Mouse (Mus musculus): ENCODE measurements around the gene Sirt5. TPM values are rescaled to one million over a fixed set of nuclear protein-coding genes. Genes with fewer than 3 reads are reported as not detected.

Gene Sirt5
- polyA plus RNA-seq, 1 experiment from 2014 or later: 20.4 TPM

DNA sequence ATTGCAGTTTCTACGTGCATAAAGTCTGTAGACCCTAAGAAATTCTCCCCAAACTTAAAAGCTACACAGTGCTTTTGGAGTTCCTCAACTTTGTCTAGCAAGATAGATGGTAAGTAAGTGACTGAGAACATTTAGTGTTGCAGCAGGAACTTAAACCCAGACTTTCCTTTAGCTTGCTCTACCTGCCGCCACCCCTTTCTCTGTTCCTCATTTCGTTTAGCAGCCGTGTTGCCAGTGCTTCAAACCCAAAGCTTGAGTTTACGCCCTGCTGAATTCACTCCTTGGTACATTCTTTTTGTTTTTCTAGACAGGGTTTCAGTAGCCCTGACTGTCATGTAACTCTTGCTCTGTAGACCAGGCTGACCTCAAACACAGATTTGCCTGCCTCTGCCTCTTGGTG lies 34.3 kb downstream of the Sirt5 start:
- H3K4me2 ChIP-seq (ENCODE audit: low read depth, low read length): peak overlapping the region; percentile 75
- no peaks in the 10 kb centered on the region for H3K9me3 ChIP-seq (ENCODE audit: control insufficient read depth, low read length)
- peak overlapping the region; percentile 90; the same call in 1 of the 2 replicates for H3K4me3 ChIP-seq (ENCODE audit: low read length)
- no peak overlapping the region for H3K27ac ChIP-seq (ENCODE audit: low read length)
- 80% methylated on average over 5 of the region's 5 CpGs for WGBS
- no peaks in the 10 kb centered on the region for H3K27me3 ChIP-seq (replicated peaks; ENCODE audit: control insufficient read depth, insufficient read depth, low read length)
- no peak overlapping the region; the same call in 1 of the 2 replicates for H3K9ac ChIP-seq (ENCODE audit: low read depth, low read length)
- ATAC-seq: no peak
- H3K4me1 ChIP-seq (ENCODE audit: control insufficient read depth, insufficient read depth, low read length): peaks cover 5% of the 10 kb centered on the region; the same call in 1 of the 2 replicates
- peaks cover 10% of the 10 kb centered on the region for H3K36me3 ChIP-seq (ENCODE audit: control insufficient read depth, insufficient read depth, low read length)

DNA sequence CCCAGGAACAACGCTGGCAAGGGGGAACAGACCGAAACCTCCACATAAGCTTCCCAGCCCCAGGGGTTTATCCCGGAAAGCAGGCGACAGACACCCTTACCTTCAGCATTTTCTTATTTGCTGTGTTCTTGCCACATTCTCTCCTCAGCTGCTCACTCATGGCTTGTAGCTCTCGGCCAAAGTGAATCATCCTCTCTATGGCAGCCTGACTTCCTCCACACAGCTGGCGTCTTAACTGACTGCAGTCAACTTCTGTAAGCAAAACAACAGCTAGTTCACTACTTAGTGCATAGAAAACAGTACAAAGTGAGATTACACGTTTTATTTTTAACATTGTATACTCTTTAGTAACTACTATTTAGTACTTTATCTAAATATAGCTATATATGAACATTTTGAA lies 47.0 kb downstream of the Sirt5 start:
- Histone ChIP-seq H3K9me3 (ENCODE audit: control insufficient read depth, low read length) (no peaks in the 10 kb centered on the region), H3K9ac (ENCODE audit: low read depth, low read length) (no peak overlapping the region), H3K27ac (ENCODE audit: low read length) (no peak overlapping the region), H3K4me2 (ENCODE audit: low read depth, low read length) (no peak overlapping the region), H3K27me3 (replicated peaks; ENCODE audit: control insufficient read depth, insufficient read depth, low read length) (no peaks in the 10 kb centered on the region), H3K36me3 (ENCODE audit: control insufficient read depth, insufficient read depth, low read length) (peaks cover 7% of the 10 kb centered on the region; the same call in 1 of the 2 replicates), H3K4me3 (ENCODE audit: low read length) (no peak overlapping the region), H3K4me1 (ENCODE audit: control insufficient read depth, insufficient read depth, low read length) (no peaks in the 10 kb centered on the region)
- no peak for ATAC-seq
- WGBS: 88% methylated on average over 7 of the region's 7 CpGs

DNA sequence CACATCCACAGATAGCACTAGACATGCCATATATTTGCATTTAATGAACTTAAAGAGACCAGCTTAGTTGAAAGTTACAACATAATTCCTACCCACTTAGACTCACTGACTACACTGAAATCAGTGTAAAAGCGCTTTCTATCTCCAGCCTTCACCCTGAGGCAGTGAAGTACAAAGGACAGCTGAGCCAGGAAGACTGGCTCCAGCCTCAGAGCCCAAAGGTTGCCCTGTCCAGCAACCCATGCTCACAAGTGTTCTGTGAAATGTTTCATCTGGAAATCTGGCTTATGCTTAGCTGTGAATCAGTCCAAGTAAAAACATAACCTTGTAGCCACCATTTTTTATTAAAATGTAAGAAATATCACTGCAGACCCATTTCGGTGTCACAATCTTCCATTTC lies 48.3 kb downstream of the Sirt5 start:
- no peaks in the 10 kb centered on the region for H3K27me3 ChIP-seq (replicated peaks; ENCODE audit: control insufficient read depth, insufficient read depth, low read length)
- peaks cover 10% of the 10 kb centered on the region; the same call in 1 of the 2 replicates for H3K36me3 ChIP-seq (ENCODE audit: control insufficient read depth, insufficient read depth, low read length)
- WGBS: 96% methylated on average over 2 of the region's 2 CpGs
- no peak overlapping the region for H3K4me3 ChIP-seq (ENCODE audit: low read length)
- no peak overlapping the region for H3K27ac ChIP-seq (ENCODE audit: low read length)
- no peaks in the 10 kb centered on the region for H3K4me1 ChIP-seq (ENCODE audit: control insufficient read depth, insufficient read depth, low read length)
- no peak for ATAC-seq
- H3K9me3 ChIP-seq (ENCODE audit: control insufficient read depth, low read length): no peaks in the 10 kb centered on the region
- H3K4me2 ChIP-seq (ENCODE audit: low read depth, low read length): no peak overlapping the region
- no peak overlapping the region for H3K9ac ChIP-seq (ENCODE audit: low read depth, low read length)

DNA sequence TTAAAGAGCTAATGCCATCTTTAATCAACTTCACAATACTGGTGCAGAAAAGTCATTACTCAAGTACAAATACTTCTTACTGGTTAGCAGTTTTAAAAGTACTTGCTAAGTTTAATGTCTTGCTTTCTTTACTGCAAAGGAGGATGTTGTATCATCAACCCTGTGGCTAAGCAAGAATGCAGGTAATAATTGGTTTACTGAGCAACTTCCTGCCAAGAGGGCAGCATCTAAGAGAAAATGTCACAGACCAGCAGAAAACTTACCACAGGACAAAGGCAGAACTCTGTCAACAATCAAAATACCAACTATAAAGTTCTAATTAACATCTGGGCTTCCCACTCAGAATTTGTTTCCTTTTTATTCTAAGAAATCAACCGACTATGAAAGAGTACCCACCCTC lies 50.0 kb downstream of the Sirt5 start:
- no peak overlapping the region for H3K4me2 ChIP-seq (ENCODE audit: low read depth, low read length)
- ATAC-seq: no peak
- no peak overlapping the region for H3K4me3 ChIP-seq (ENCODE audit: low read length)
- no peaks in the 10 kb centered on the region for H3K9me3 ChIP-seq (ENCODE audit: control insufficient read depth, low read length)
- H3K9ac ChIP-seq (ENCODE audit: low read depth, low read length): no peak overlapping the region
- H3K4me1 ChIP-seq (ENCODE audit: control insufficient read depth, insufficient read depth, low read length): no peaks in the 10 kb centered on the region
- no peak overlapping the region for H3K27ac ChIP-seq (ENCODE audit: low read length)
- H3K36me3 ChIP-seq (ENCODE audit: control insufficient read depth, insufficient read depth, low read length): peaks cover 10% of the 10 kb centered on the region
- H3K27me3 ChIP-seq (replicated peaks; ENCODE audit: control insufficient read depth, insufficient read depth, low read length): no peaks in the 10 kb centered on the region
- 85% methylated on average over 1 of the region's 1 CpGs for WGBS

DNA sequence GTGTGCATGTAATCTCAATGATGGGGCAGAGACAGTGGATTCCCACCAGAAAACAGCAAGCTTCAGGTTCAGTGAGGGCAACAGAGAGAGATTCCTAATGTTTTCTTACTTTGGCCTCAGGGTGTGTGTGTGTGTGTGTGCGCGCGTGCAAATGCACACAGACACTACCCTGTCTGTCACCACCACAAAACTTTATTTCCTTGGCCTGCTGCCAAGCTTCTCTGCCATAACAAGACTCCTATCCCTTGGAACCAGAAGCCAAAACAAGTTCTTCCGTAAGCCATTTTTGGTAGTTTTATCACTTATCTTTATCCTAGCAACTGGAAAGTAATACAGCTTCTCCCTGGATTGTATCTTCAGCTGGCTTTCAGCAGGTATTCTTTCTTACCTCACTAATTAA lies 63.1 kb downstream of the Sirt5 start:
- Histone ChIP-seq H3K4me3 (ENCODE audit: low read length) (no peak overlapping the region), H3K9me3 (ENCODE audit: control insufficient read depth, low read length) (no peaks in the 10 kb centered on the region), H3K4me2 (ENCODE audit: low read depth, low read length) (no peak overlapping the region), H3K27me3 (replicated peaks; ENCODE audit: control insufficient read depth, insufficient read depth, low read length) (no peaks in the 10 kb centered on the region), H3K4me1 (ENCODE audit: control insufficient read depth, insufficient read depth, low read length) (no peaks in the 10 kb centered on the region), H3K36me3 (ENCODE audit: control insufficient read depth, insufficient read depth, low read length) (no peaks in the 10 kb centered on the region), H3K27ac (ENCODE audit: low read length) (no peak overlapping the region), H3K9ac (ENCODE audit: low read depth, low read length) (no peak overlapping the region)
- WGBS: 86% methylated on average over 4 of the region's 4 CpGs
- no peak for ATAC-seq

GRCm38 (mm10) chr13:43433395-43433794 lies 68.1 kb downstream of the Sirt5 start:
- Histone ChIP-seq H3K27me3 (replicated peaks; ENCODE audit: control insufficient read depth, insufficient read depth, low read length) (no peaks in the 10 kb centered on the region), H3K4me3 (ENCODE audit: low read length) (no peak overlapping the region), H3K27ac (ENCODE audit: low read length) (no peak overlapping the region), H3K36me3 (ENCODE audit: control insufficient read depth, insufficient read depth, low read length) (no peaks in the 10 kb centered on the region), H3K9me3 (ENCODE audit: control insufficient read depth, low read length) (no peaks in the 10 kb centered on the region), H3K4me1 (ENCODE audit: control insufficient read depth, insufficient read depth, low read length) (no peaks in the 10 kb centered on the region), H3K9ac (ENCODE audit: low read depth, low read length) (no peak overlapping the region), H3K4me2 (ENCODE audit: low read depth, low read length) (no peak overlapping the region)
- WGBS: 82% methylated on average over 2 of the region's 2 CpGs
- ATAC-seq: no peak

GRCm38 (mm10) chr13:43440376-43440775 lies 75.1 kb downstream of the Sirt5 start:
- H3K27me3 ChIP-seq (replicated peaks; ENCODE audit: control insufficient read depth, insufficient read depth, low read length): no peaks in the 10 kb centered on the region
- H3K36me3 ChIP-seq (ENCODE audit: control insufficient read depth, insufficient read depth, low read length): no peaks in the 10 kb centered on the region
- WGBS: 88% methylated on average over 1 of the region's 1 CpGs

DNA sequence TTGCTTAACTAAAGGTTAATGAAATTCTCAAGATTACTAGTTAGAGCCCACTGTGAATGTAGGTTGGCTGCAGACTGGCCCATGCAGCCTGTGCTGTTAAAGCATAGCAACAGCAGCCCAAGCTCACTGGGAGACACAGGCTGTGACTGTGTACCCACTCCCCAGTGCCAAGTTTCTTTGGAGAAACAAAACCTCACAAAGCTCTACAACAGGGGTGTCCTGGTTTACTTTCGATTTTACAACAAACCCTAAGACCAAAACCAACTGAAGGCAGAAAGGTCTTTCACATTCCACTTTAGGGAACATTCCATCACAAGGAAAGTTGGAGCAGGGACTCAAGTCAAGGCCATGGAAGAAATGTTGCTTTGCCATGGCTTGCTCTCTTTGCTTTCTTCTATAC lies 77.3 kb downstream of the Sirt5 start:
- Histone ChIP-seq H3K27ac (ENCODE audit: low read length) (no peak overlapping the region), H3K27me3 (replicated peaks; ENCODE audit: control insufficient read depth, insufficient read depth, low read length) (no peaks in the 10 kb centered on the region), H3K9me3 (ENCODE audit: control insufficient read depth, low read length) (no peaks in the 10 kb centered on the region), H3K4me3 (ENCODE audit: low read length) (no peak overlapping the region), H3K4me2 (ENCODE audit: low read depth, low read length) (no peak overlapping the region), H3K9ac (ENCODE audit: low read depth, low read length) (no peak overlapping the region), H3K4me1 (ENCODE audit: control insufficient read depth, insufficient read depth, low read length) (peaks cover 2% of the 10 kb centered on the region; the same call in 1 of the 2 replicates), H3K36me3 (ENCODE audit: control insufficient read depth, insufficient read depth, low read length) (no peaks in the 10 kb centered on the region)
- WGBS: 87% methylated on average over 1 of the region's 1 CpGs
- no peak for ATAC-seq

More at GRCm38 (mm10) chr13:43440376-43440775, 75.1 kb downstream of the Sirt5 start:
- ATAC-seq: no peak
- no peak overlapping the region for H3K9ac ChIP-seq (ENCODE audit: low read depth, low read length)
- no peak overlapping the region for H3K4me3 ChIP-seq (ENCODE audit: low read length)
- H3K27ac ChIP-seq (ENCODE audit: low read length): no peak overlapping the region
- H3K9me3 ChIP-seq (ENCODE audit: control insufficient read depth, low read length): no peaks in the 10 kb centered on the region
- no peak overlapping the region for H3K4me2 ChIP-seq (ENCODE audit: low read depth, low read length)
- no peaks in the 10 kb centered on the region for H3K4me1 ChIP-seq (ENCODE audit: control insufficient read depth, insufficient read depth, low read length)

DNA sequence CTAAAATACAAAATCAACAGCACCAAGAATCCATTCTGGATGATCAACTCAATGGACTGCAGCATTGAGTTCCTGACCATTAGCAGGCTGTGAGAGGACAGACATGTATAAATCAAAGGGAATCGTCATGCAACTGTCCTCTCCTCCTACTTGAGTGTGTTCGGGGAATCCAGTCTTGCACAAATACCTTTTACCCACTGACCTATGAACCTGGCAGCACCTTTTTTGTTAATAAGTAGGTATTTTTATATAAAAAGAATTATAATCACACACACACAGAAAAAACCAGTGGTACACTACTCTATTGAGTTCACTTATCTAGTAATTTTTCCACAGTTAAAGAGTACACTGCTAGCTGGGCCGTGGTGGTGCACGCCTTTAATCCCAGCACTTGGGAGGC lies 78.4 kb downstream of the Sirt5 start:
- H3K27me3 ChIP-seq (replicated peaks; ENCODE audit: control insufficient read depth, insufficient read depth, low read length): no peaks in the 10 kb centered on the region
- H3K9me3 ChIP-seq (ENCODE audit: control insufficient read depth, low read length): no peaks in the 10 kb centered on the region
- no peaks in the 10 kb centered on the region for H3K36me3 ChIP-seq (ENCODE audit: control insufficient read depth, insufficient read depth, low read length)
- no peak overlapping the region for H3K9ac ChIP-seq (ENCODE audit: low read depth, low read length)
- peaks cover 2% of the 10 kb centered on the region; the same call in 1 of the 2 replicates for H3K4me1 ChIP-seq (ENCODE audit: control insufficient read depth, insufficient read depth, low read length)
- 93% methylated on average over 4 of the region's 4 CpGs for WGBS
- no peak overlapping the region for H3K27ac ChIP-seq (ENCODE audit: low read length)
- no peak overlapping the region for H3K4me2 ChIP-seq (ENCODE audit: low read depth, low read length)
- ATAC-seq: no peak
- no peak overlapping the region for H3K4me3 ChIP-seq (ENCODE audit: low read length)

GRCm38 (mm10) chr13:43444717-43445116 lies 79.4 kb downstream of the Sirt5 start:
- H3K4me3 ChIP-seq (ENCODE audit: low read length): no peak overlapping the region
- 98% methylated on average over 3 of the region's 3 CpGs for WGBS
- no peak for ATAC-seq

More at GRCm38 (mm10) chr13:43444717-43445116, 79.4 kb downstream of the Sirt5 start:
- H3K27me3 ChIP-seq (replicated peaks; ENCODE audit: control insufficient read depth, insufficient read depth, low read length): no peaks in the 10 kb centered on the region
- H3K27ac ChIP-seq (ENCODE audit: low read length): no peak overlapping the region
- H3K9me3 ChIP-seq (ENCODE audit: control insufficient read depth, low read length): no peaks in the 10 kb centered on the region
- H3K4me2 ChIP-seq (ENCODE audit: low read depth, low read length): no peak overlapping the region
- no peaks in the 10 kb centered on the region for H3K36me3 ChIP-seq (ENCODE audit: control insufficient read depth, insufficient read depth, low read length)
- H3K9ac ChIP-seq (ENCODE audit: low read depth, low read length): no peak overlapping the region
- H3K4me1 ChIP-seq (ENCODE audit: control insufficient read depth, insufficient read depth, low read length): peaks cover 2% of the 10 kb centered on the region; the same call in 1 of the 2 replicates

Data from intestine, embryonic 16.5 days (tissue).